Mouse (Mus musculus): ENCODE measurements around the gene Lamc3.

DNA sequence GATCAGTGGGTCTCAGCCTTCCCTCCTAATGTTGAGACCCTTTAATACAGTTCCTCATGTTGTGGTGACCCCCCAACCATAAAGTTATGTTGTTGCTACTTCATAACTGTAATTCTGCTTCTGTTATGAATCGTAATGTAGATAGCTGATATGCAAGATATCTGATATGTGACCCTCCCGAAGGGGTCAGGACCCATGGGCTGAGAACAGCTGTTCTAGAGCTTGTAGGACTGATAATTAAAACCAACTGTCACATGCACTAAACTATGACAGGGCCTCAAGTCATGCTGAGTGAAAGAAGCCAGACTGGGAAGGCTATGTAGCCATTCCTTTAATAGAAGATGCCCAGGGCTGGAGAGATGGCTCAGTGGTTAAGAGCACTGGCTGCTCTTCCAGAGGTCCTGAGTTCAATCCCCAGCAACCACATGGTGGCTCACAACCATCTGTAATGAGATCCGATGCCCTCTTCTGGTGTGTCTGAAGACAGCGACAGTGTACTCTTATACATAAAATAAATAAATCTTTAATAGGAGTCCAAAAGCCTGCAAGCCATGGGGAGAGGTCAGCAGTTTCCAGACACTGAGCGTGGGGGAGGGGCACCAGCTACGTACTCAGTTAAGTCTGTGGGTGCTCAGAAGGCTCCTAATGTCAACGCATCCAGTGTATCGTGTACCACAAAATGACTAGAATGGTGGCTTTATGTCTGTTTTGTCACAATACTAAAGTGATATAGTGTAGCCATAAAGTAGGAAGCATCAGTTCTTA is 19.1 kb upstream of the Lamc3 start:
- no peak for TF ChIP-seq EP300 (IDR thresholded peaks at IDR 0.05; ENCODE audit: low read depth)
- TF ChIP-seq CTCF (IDR thresholded peaks at IDR 0.05; ENCODE audit: low read depth): no peak

Measured in liver, postnatal 0 days (tissue).